Mouse (Mus musculus): ENCODE measurements around the gene Defb33.

Defb33 gene

DNA sequence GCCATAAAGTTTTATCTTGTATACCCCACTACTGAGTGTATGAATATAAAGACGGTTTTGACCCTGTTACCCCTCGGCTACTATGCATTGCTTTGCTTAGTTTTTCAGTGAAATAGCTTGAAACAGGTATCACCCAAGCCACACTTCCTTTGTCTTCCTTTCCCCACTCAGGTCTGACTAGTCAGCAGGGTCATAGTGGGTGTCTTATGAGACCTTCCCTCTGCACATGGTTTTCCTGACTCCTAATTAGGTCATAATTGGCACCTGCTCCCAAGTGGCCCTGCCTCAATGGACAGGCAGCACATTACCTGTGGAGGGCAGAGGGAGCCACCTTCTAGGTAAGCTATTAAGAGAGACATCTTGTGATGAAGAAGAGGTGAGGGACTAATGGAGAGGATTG is at the start of gene Defb33:
Gene Defb33, plus strand, starts transcription at position 301 of the 400 bp plus-strand sequence.
- DNase-seq (ENCODE audit: low spot score in 2 of 2), result no peak

DNA sequence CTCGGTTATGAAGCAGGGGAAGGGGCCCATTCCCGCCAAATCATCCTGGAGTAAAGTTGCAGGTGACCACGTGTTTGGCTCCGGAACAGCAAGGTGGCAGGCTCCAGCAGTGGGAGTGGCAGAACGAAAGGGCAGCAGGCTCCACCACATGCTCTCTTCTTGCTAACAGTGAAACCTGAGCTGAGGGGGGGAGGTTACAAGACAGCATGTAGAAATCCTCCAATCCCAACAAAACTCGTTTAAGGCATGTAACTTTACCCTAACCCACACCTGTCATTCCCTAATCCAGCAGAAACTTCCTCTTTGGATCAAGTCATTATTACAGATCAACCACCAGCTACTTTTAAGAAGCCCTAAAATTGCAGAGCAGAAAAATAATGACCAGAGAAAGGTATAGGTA is 17.9 kb upstream of the Defb33 start:
- DNase-seq (ENCODE audit: low spot score in 2 of 2), result no peak

DNA sequence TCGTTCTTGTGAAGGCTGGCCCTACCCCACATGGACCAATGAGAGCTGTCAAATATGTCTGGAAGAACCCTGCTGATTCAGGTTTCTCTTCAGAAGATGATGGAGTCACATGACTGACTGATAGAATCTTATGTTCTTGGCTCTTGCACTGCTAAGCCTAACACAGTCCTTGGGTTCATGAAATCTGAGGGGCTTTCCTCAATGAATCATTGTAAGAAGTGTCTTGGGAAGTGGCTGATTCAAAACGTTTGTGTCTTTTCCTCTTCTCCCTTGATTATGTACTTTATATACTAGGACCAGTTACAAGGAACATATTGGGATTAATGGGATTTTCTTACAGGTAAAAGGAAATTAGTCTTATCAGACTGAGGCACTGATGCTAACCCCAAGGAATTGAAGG is 10.1 kb downstream of the Defb33 start, which contains the start of gene Gm15056:
Gene Gm15056, minus strand, starts transcription at position 101 of the 400 bp plus-strand sequence.
- DNase-seq (ENCODE audit: low spot score in 2 of 2), result no peak

GRCm38 (mm10) chr8:20907119-20907518 is 14.7 kb downstream of the Defb33 start:
- no peak for DNase-seq (ENCODE audit: low spot score in 2 of 2)

- DNase-seq (ENCODE audit: low spot score in 2 of 2), result no peak
These were observed 15.8 kb downstream of the Defb33 start for GRCm38 (mm10) chr8:20908256-20908655.

- DNase-seq (ENCODE audit: low spot score in 2 of 2), result no peak
These were observed 19.8 kb downstream of the Defb33 start for GRCm38 (mm10) chr8:20912288-20912687.

- DNase-seq (ENCODE audit: low spot score in 2 of 2), result no peak
These were observed 29.5 kb downstream of the Defb33 start, which contains the start of gene Gm6040 for GRCm38 (mm10) chr8:20921971-20922370. Gene Gm6040, minus strand, starts transcription at chr8:20922071.

GRCm38 (mm10) chr8:20944610-20945009 is 52.1 kb downstream of the Defb33 start, which contains the start of gene AY761185:
Gene AY761185, minus strand, starts transcription at chr8:20944710.
- DNase-seq (ENCODE audit: low spot score in 2 of 2), result no peak
